Mouse (Mus musculus) thymus, adult 2 months (tissue): Measurements from ENCODE around the gene Zfp334. TPM values are rescaled to one million over a fixed set of nuclear protein-coding genes. Genes with fewer than 3 reads are reported as not detected.

Source experiments
- DNase-seq: peaks from one replicate; pipeline ENCODE4 v3.0.0; 2021
- H3K27ac ChIP-seq: fragments of 200-500 bp; 2 replicates; pipeline ENCODE4 v1.5.1; 2012; ENCODE audit warnings: low read length, control low read depth; ENCODE audit not compliant: control insufficient read depth, insufficient read depth
- H3K27me3 ChIP-seq: fragments of 200-500 bp; 2 replicates; pipeline ENCODE4 v1.6.1; 2012; ENCODE audit warnings: mild to moderate bottlenecking, low read length, moderate library complexity, mixed read lengths; ENCODE audit not compliant: control insufficient read depth, insufficient read depth
- H3K36me3 ChIP-seq: fragments of 200-500 bp; 2 replicates; pipeline ENCODE4 v1.6.1; 2012; ENCODE audit warnings: mild to moderate bottlenecking, low read length, moderate library complexity; ENCODE audit not compliant: control insufficient read depth, insufficient read depth
- H3K4me1 ChIP-seq: fragments of 200-500 bp; replicated peaks from 2 replicates; pipeline ENCODE4 v1.6.1; 2012; ENCODE audit warnings: low read length; ENCODE audit not compliant: control insufficient read depth, insufficient read depth
- H3K4me3 ChIP-seq: fragments of 200-500 bp; 2 replicates; pipeline ENCODE4 v1.5.1; 2012; ENCODE audit warnings: mild to moderate bottlenecking, low read length, control low read depth, moderate library complexity; ENCODE audit not compliant: control insufficient read depth, insufficient read depth
- CTCF ChIP-seq: fragments of 200-500 bp; IDR thresholded peaks from 2 replicates; pipeline ENCODE4 v1.5.1; 2012; ENCODE audit warnings: mild to moderate bottlenecking, control low read depth, low read length, moderate library complexity, borderline replicate concordance; ENCODE audit not compliant: control insufficient read depth, poor library complexity, insufficient read depth; ENCODE audit errors: extremely low read depth
- POLR2A ChIP-seq: fragments of 200-500 bp; IDR thresholded peaks from 2 replicates; pipeline ENCODE4 v1.6.1; 2012; ENCODE audit warnings: mild to moderate bottlenecking, low read length, control low read depth, moderate library complexity; ENCODE audit not compliant: control insufficient read depth, poor library complexity, insufficient read depth; ENCODE audit errors: extremely low read depth
- WGBS: fragments of 180-500 bp; shearing (Covaris S2); methylation state at CpG from one replicate; pipeline ENCODE4 v1.1.7; 2018; 5-methylcytosine and 5-hydroxymethylcytosine counted together
- polyA plus RNA-seq: library from polyadenylated mRNA; depleted of rRNA; stranded (reverse); fragments of >200 nt; gene quantifications from 2 replicates; pipeline ENCODE4 v1.2.3, GENCODE M21; 2012

Gene Zfp334
- polyA plus RNA-seq, 1 experiment, result 0.31 TPM

DNA sequence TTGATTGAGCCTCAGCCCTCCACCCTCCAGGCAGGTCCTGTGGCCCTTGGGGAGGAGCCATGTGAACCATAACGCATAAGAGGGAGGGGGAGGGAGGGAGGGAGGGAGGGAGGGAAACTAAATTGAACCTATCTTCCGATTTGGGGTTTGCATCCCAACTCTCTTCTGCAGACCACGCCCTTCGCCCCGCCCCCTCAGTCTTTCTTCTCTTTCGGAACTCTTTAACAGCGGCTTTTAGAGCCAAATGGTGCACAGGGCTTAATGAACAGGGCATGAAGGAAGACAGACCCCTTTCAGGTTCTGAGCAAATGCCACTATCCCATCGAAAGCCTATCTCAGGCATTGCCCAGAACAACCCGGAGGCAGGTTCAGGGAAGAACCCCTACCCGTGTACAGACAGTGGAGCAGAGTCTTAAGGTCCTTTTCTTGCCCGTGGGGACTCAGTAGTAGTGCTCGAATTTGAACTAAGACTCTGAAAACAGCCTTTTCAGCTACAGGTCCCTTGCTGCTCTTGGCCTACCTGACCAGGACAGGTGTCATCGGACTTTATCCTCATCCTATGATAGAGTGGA, 20.1 kb downstream of the Zfp334 start:
- Histone ChIP-seq H3K36me3 (no peaks in the 10 kb centered on the region), H3K27me3 (peaks cover 6% of the 10 kb centered on the region), H3K27ac (no peak overlapping the region), H3K4me1 (0 out of 2 replicates have a peak, but pooled peaks cover 4% of the 10 kb centered on the region), H3K4me3 (no peak overlapping the region)
- WGBS, result 3% methylated on average over 13 of the region's 13 CpGs
- TF ChIP-seq CTCF (no peak), POLR2A (no peak)
- DNase-seq, result peak; percentile 22

DNA sequence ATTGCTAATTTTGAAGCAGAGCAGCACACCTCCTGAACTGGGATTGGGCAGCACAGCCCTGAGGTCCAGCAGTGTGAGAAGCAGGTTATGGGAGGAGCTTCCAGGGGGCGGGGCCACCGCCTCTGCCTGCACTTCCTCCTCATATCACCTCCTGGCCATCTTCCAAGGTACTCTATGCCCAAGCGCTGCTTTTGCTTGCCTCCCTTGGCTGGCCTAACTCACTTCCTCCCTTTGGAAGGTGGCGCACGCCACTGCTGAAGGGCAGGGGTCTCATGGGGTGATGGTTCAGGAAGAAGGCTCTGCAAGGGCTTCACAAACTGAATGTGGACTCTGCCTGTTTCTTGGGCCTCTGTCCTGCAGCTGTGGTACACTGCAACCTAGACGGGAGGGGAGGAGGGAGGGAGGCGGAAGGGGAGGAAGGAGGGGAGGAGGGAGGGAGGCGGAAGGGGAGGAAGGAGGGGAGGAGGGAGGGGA, 21.0 kb downstream of the Zfp334 start:
- WGBS, result under 1% methylated on average over 5 of the region's 8 CpGs
- H3K4me3 ChIP-seq, result no peak overlapping the region
- TF ChIP-seq POLR2A (no peak), CTCF (no peak)
- H3K27me3 ChIP-seq, result peaks cover 6% of the 10 kb centered on the region
- H3K4me1 ChIP-seq, result 0 out of 2 replicates have a peak, but pooled peaks cover 4% of the 10 kb centered on the region
- no peaks in the 10 kb centered on the region for H3K36me3 ChIP-seq
- peak; percentile 6 for DNase-seq
- no peak overlapping the region for H3K27ac ChIP-seq

DNA sequence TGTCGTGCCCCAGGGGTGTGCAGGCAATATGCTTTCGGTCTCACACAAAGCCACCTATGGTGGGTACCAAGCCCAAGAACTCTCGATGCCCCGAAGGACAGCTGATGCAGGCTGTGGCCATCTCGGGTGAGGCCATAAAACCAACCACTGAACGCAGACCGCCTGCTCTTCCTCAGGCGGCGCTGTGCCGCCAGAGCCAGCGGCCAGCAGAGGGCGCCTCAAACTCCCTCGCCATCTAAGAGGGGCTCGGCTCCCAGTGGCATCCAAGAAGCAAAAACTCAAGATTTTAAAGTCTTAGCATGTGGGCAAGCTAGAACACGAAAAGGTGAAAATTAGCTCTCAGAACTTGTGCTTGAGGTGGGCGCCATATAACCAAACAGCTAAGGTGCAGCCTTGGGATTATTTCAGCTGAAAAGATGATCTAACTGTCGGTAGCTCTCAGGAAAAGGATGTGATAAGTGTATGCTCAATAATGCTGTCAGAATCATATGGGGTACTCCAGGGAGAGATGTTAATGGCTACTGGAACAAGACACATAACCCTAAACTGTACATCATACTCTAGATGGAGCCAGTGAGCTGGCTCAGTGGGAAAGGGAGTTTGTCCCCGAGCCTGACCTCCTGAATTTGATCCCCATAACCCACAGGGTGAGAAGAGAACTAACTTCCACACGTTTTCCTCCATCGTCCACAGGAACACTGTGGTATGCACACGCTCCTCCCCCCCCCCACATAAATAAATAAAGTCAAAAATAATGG, 23.5 kb downstream of the Zfp334 start:
- TF ChIP-seq CTCF, result peak; percentile 95
- TF ChIP-seq POLR2A, result no peak
- Histone ChIP-seq H3K36me3 (no peaks in the 10 kb centered on the region), H3K4me3 (no peak overlapping the region), H3K27ac (no peak overlapping the region), H3K27me3 (peaks cover 6% of the 10 kb centered on the region), H3K4me1 (0 out of 2 replicates have a peak, but pooled peaks cover 4% of the 10 kb centered on the region)
- WGBS, result 14% methylated on average over 21 of the region's 21 CpGs
- DNase-seq, result peak; percentile 39

DNA sequence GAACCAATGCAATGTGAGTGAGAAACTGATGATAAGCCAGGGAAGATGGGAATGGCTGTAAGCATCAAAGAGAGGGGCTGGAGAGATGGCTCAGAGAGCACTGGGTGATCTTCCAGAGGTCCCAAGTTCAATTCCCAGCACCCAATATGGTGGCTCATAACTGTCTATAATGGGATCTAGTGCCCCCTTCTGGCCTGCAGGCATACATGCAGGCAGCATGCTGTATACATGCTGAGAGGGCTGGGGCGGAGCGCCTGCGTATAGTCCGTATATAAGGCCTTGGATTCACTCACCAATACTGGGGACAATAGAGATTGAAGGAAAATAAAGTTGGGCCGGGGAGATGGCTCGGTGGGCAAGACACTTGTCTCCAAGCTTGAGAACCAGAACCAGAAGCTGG, 24.8 kb downstream of the Zfp334 start:
- H3K27ac ChIP-seq, result no peak overlapping the region
- no peak for DNase-seq
- H3K27me3 ChIP-seq, result peaks cover 2% of the 10 kb centered on the region

DNA sequence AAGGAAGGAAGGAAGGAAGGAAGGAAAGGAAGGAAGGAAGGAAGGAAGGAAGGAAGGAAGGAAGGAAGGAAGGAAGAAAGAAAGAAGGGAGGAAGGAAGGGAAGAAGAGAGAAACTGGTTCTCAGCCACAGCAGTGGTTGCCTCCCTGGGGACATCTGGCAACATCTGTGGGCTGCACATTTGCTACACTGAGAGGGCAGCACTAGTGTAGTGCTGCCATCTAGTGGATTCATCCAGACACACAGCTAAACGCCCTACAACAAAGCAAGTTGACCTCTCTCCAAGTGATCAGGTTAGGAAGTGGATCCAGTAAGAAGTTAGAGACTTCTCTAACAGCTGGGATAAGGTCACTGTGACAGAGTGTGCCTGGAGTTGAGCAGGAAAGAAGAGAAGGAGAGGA, 27.2 kb downstream of the Zfp334 start:
- TF ChIP-seq CTCF (peak; percentile 37; the same call in 1 of the 2 replicates), POLR2A (no peak)
- WGBS, result 4% methylated on average over 1 of the region's 1 CpGs

More for the DNA sequence above, 24.8 kb downstream of the Zfp334 start:
- H3K4me1 ChIP-seq, result 0 out of 2 replicates have a peak, but pooled peaks cover 4% of the 10 kb centered on the region
- WGBS, result 95% methylated on average over 6 of the region's 6 CpGs
- no peaks in the 10 kb centered on the region for H3K36me3 ChIP-seq
- TF ChIP-seq CTCF, result no peak
- TF ChIP-seq POLR2A, result no peak
- H3K4me3 ChIP-seq, result no peak overlapping the region

DNA sequence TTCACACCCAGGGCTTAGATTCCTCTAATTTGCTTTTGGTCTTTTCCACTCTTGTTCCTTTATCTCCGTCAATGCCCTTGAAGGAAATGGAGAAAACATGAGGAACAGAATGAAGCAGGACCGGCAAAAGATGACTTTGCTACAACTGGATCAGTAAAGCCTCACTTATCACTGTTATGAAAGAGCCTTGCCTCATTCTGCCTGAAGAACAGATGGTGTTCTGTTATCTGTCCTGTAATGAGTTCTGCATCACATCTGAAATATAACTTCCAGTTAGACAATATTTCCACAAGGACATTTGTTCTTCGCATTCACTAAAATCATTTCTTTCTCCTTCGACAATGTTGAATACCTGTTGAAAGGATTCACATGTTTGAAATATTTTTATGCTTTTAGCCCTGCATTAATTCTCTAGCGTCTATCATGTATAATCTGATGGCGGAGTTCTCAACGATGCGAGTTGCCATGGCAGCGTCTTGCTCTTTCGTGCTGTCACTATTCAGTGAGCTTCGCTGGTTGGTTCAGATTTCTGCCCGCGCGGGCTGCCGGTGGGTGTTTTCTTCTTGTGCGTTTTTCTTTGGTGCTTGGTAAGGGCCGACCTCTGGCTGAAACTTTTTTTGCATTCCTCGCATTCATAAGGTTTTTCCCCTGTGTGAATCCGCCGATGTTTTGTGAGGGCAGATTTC, 36.1 kb downstream of the Zfp334 start:
- Histone ChIP-seq H3K36me3 (no peaks in the 10 kb centered on the region), H3K4me3 (no peak overlapping the region), H3K27me3 (no peaks in the 10 kb centered on the region), H3K4me1 (no peaks in the 10 kb centered on the region), H3K27ac (no peak overlapping the region)
- TF ChIP-seq POLR2A, result no peak
- TF ChIP-seq CTCF, result no peak
- DNase-seq, result no peak
- 96% methylated on average over 20 of the region's 20 CpGs for WGBS

More for the DNA sequence above, 27.2 kb downstream of the Zfp334 start:
- no peaks in the 10 kb centered on the region for H3K4me1 ChIP-seq
- no peaks in the 10 kb centered on the region for H3K36me3 ChIP-seq
- no peak overlapping the region for H3K27ac ChIP-seq
- H3K27me3 ChIP-seq, result no peaks in the 10 kb centered on the region
- DNase-seq, result peak; percentile 37
- no peak overlapping the region for H3K4me3 ChIP-seq

DNA sequence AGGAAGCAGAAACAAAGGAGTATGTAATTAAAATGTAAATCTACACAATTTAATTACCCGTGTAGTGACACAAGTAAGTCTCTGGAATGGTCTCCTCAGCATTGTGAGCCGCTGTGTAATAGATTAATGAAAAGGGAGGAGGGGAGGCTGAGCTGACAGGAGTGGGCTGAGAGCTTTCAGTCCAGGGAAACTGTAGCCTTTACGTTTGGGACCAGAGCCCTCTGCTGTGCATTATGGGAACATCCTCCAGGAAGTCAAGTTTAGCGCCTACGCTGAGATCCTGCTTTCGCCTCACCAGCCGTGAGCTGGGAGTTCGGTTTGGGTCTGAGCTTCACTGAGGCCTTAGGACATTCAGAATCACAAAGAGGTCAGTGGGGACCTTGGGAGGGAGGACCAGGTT, 38.6 kb downstream of the Zfp334 start:
- Histone ChIP-seq H3K27me3 (no peaks in the 10 kb centered on the region), H3K4me1 (no peaks in the 10 kb centered on the region), H3K36me3 (no peaks in the 10 kb centered on the region), H3K27ac (no peak overlapping the region), H3K4me3 (no peak overlapping the region)
- TF ChIP-seq CTCF, result no peak
- no peak for TF ChIP-seq POLR2A
- DNase-seq, result no peak
- 56% methylated on average over 8 of the region's 8 CpGs for WGBS
